In genomic region chr14:36863877-36864489, GRCm38 (mm10) we compare ENCODE assay signal across 8 mouse cellular contexts.
A peak's percentile ranks its signal among the peaks of the same experiment; 100 is the strongest.
DNase-seq lines count a peak whose midpoint lies in the region; ATAC-seq and TF ChIP-seq lines count a peak whose summit lies in the region.

No protein-coding gene starts in this region.

- 19% methylated on average over 15 of the region's 15 CpGs for WGBS in heart, embryonic 13.5 days
- WGBS in liver, embryonic 11.5 days: 21% methylated on average over 15 of the region's 15 CpGs

- ATAC-seq in erythroid progenitor cell, adult 5-6 weeks (replicated peaks; ENCODE audit: low FRiP score, poor library complexity, severe bottlenecking): peak; percentile 83
- ATAC-seq in heart, embryonic 13.5 days (ENCODE audit: extremely low read depth, insufficient number of reproducible peaks, low FRiP score, low TSS enrichment): no peak
- ATAC-seq in liver, embryonic 11.5 days (replicated peaks; ENCODE audit: low FRiP score): peak; percentile 75

- peak overlapping the region; percentile 58; the same call in 1 of the 2 replicates for H3K9ac ChIP-seq in heart, embryonic 13.5 days
- H3K9ac ChIP-seq in liver, embryonic 11.5 days (ENCODE audit: low read depth, low read length): no peak overlapping the region

- peak overlapping the region; percentile 65 for H3K4me2 ChIP-seq in heart, embryonic 13.5 days
- H3K4me2 ChIP-seq in liver, embryonic 11.5 days: peak overlapping the region; percentile 67
- H3K4me2 ChIP-seq in myocyte (ENCODE audit: low read depth): peak overlapping the region; percentile 79

- no peaks in the 10 kb centered on the region for H3K79me2 ChIP-seq in myocyte (ENCODE audit: control insufficient read depth, insufficient read depth)

- H3ac ChIP-seq in myocyte (ENCODE audit: control insufficient read depth, insufficient read length): no peak overlapping the region

- H3K27ac ChIP-seq in heart, embryonic 13.5 days (replicated peaks): no peak overlapping the region
- no peak overlapping the region for H3K27ac ChIP-seq in liver, embryonic 11.5 days (ENCODE audit: low read depth, low read length)

- peak overlapping the region; percentile 42 for H3K4me3 ChIP-seq in heart, embryonic 13.5 days
- H3K4me3 ChIP-seq in liver, embryonic 11.5 days (ENCODE audit: low read depth, low read length): peak overlapping the region; percentile 38
- H3K4me3 ChIP-seq in myocyte: peak overlapping the region; percentile 9

- no peak for TF ChIP-seq POLR2A in myocyte (IDR thresholded peaks at IDR 0.05; ENCODE audit: insufficient read length, low read depth)

- H3K36me3 ChIP-seq in heart, embryonic 13.5 days: no peaks in the 10 kb centered on the region
- no peaks in the 10 kb centered on the region for H3K36me3 ChIP-seq in liver, embryonic 11.5 days (ENCODE audit: control insufficient read depth, insufficient read depth, low read length)
- H3K36me3 ChIP-seq in myocyte (ENCODE audit: control insufficient read depth, insufficient read depth): no peaks in the 10 kb centered on the region

- DNase-seq in CD4-positive, CD25-positive, alpha-beta regulatory T cell, adult 2 months (ENCODE audit: low read depth, low spot score): peak; percentile 96
- DNase-seq in brain, embryonic 18.5 days (ENCODE audit: low read depth, low spot score): peak; percentile 18
- peak; percentile 94 for DNase-seq in kidney, postnatal 10 days
- DNase-seq in liver, embryonic 11.5 days (ENCODE audit: low spot score): peak; percentile 85
- DNase-seq in spleen, postnatal 4 days (ENCODE audit: low spot score in 2 of 2): peak; percentile 82 to 94

- no peaks in the 10 kb centered on the region for H3K27me3 ChIP-seq in heart, embryonic 13.5 days (replicated peaks)
- H3K27me3 ChIP-seq in liver, embryonic 11.5 days (replicated peaks; ENCODE audit: control insufficient read depth, insufficient read depth, low read length): no peaks in the 10 kb centered on the region
- no peaks in the 10 kb centered on the region for H3K27me3 ChIP-seq in myocyte (ENCODE audit: control insufficient read depth, insufficient read depth, insufficient read length)

- 0 out of 2 replicates have a peak, but pooled peaks cover 4% of the 10 kb centered on the region for H3K4me1 ChIP-seq in heart, embryonic 13.5 days
- H3K4me1 ChIP-seq in liver, embryonic 11.5 days (replicated peaks; ENCODE audit: control insufficient read depth, insufficient read depth, low read length): no peaks in the 10 kb centered on the region

- no peaks in the 10 kb centered on the region for H3K9me3 ChIP-seq in heart, embryonic 13.5 days
- H3K9me3 ChIP-seq in liver, embryonic 11.5 days (ENCODE audit: control insufficient read depth, low read length): no peaks in the 10 kb centered on the region

TF ChIP-seq in myocyte, 11 proteins besides CTCF, POLR2A, EP300 and RAD21:
- TF ChIP-seq CEBPB (IDR thresholded peaks at IDR 0.05; ENCODE audit: insufficient read depth, poor library complexity, severe bottlenecking) (no peak), USF1 (IDR thresholded peaks at IDR 0.05; ENCODE audit: low read depth) (peak; percentile 92), REST (IDR thresholded peaks at IDR 0.05; ENCODE audit: insufficient read depth, insufficient read length) (no peak)

Comparison
In these comparisons a context has a peak if more than half of its experiments do, and no peak if none do; other contexts are left out.
1. DNase-seq: peak in every context shown above with its lines; median percentile 96 in CD4-positive, CD25-positive, alpha-beta regulatory T cell, adult 2 months; 94 in kidney, postnatal 10 days; 88 in spleen, postnatal 4 days; 85 in liver, embryonic 11.5 days; 18 in brain, embryonic 18.5 days.